Comparison of ENCODE assay signal across 13 mouse cellular contexts in the genomic region with DNA sequence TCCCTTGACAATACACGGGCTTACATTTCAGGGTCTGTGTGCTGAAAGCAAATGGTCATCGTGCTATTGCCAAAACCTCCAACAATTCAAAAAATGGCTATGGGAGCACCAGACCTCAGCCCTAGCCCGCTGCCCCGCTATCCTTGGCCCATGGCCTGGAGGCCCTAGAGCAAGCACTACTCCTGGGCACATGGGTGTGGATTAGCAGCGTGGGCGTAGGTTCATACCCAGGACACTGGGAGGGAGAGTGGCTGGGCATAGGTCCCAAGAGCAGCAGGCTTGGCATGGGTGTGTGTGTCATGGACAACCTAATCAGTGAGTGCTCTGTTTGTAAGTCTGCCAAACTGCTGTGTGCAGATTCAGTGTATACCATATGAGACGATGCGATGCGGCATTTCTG. TPM values are rescaled to one million over a fixed set of nuclear protein-coding genes. Genes with fewer than 3 reads are reported as not detected.
A peak's percentile ranks its signal among the peaks of the same experiment; 100 is the strongest.
DNase-seq lines count a peak whose midpoint lies in the region; ATAC-seq lines count a peak whose summit lies in the region.
"Had no signal": no experiment of that assay in that cellular context is flagged by ENCODE, and none has a peak within 500 bp of the region (broad histone marks: within the 10 kb centered on the region; RNA-seq: fewer than 3 reads in every experiment).

No protein-coding gene starts in this region.

- peaks cover 2% of the 10 kb centered on the region; the same call in 1 of the 2 replicates for H3K36me3 ChIP-seq in heart, embryonic 11.5 days (ENCODE audit: control insufficient read depth, insufficient read depth, low read length)
- peaks cover 7% of the 10 kb centered on the region; the same call in 1 of the 2 replicates for H3K36me3 ChIP-seq in heart, embryonic 15.5 days
- peaks cover 97% of the 10 kb centered on the region for H3K36me3 ChIP-seq in midbrain, embryonic 10.5 days
- H3K36me3 ChIP-seq in forebrain, embryonic 16.5 days (ENCODE audit: control insufficient read depth, insufficient read depth): 0 out of 2 replicates have a peak, but pooled peaks cover 2% of the 10 kb centered on the region
- H3K36me3 ChIP-seq: liver, embryonic 15.5 days had no signal

- H3K27ac ChIP-seq in heart, embryonic 11.5 days (ENCODE audit: low read depth, low read length): no peak overlapping the region
- H3K27ac ChIP-seq in heart, embryonic 15.5 days: peak overlapping the region; percentile 55
- H3K27ac ChIP-seq in midbrain, embryonic 10.5 days (replicated peaks): no peak overlapping the region
- no peak overlapping the region for H3K27ac ChIP-seq in forebrain, embryonic 16.5 days (ENCODE audit: low read length)
- H3K27ac ChIP-seq: forebrain, embryonic 13.5 days; liver, embryonic 15.5 days; neural tube, embryonic 15.5 days had no signal

- H3K4me1 ChIP-seq in heart, embryonic 11.5 days (ENCODE audit: control insufficient read depth, insufficient read depth, low read length): peaks cover 17% of the 10 kb centered on the region; the same call in 1 of the 2 replicates
- peaks cover 37% of the 10 kb centered on the region for H3K4me1 ChIP-seq in heart, embryonic 15.5 days (replicated peaks)
- H3K4me1 ChIP-seq in midbrain, embryonic 10.5 days: peaks cover 23% of the 10 kb centered on the region
- H3K4me1 ChIP-seq in forebrain, embryonic 16.5 days (replicated peaks; ENCODE audit: control insufficient read depth, insufficient read depth, low read length): no peaks in the 10 kb centered on the region
- H3K4me1 ChIP-seq: liver, embryonic 15.5 days had no signal

- no peaks in the 10 kb centered on the region for H3K9me3 ChIP-seq in heart, embryonic 11.5 days (replicated peaks; ENCODE audit: control insufficient read depth, low read length)
- H3K9me3 ChIP-seq in heart, embryonic 15.5 days (replicated peaks): no peaks in the 10 kb centered on the region
- H3K9me3 ChIP-seq in midbrain, embryonic 10.5 days (replicated peaks): no peaks in the 10 kb centered on the region
- no peaks in the 10 kb centered on the region for H3K9me3 ChIP-seq in forebrain, embryonic 16.5 days (ENCODE audit: control insufficient read depth, low read length)
- H3K9me3 ChIP-seq: forebrain, embryonic 13.5 days; liver, embryonic 15.5 days; neural tube, embryonic 15.5 days had no signal

- no peak overlapping the region for H3K9ac ChIP-seq in heart, embryonic 11.5 days (ENCODE audit: low read depth, low read length)
- H3K9ac ChIP-seq in heart, embryonic 15.5 days: no peak overlapping the region
- no peak overlapping the region for H3K9ac ChIP-seq in forebrain, embryonic 16.5 days (replicated peaks; ENCODE audit: low read depth, low read length)
- H3K9ac ChIP-seq: forebrain, embryonic 13.5 days; liver, embryonic 15.5 days; neural tube, embryonic 15.5 days had no signal

- peak; percentile 78 to 86 for DNase-seq in heart, adult 18-20 months
- peak; percentile 65 for DNase-seq in cerebellum, adult 9-10 months
- no peak for DNase-seq in midbrain, embryonic 10.5 days (ENCODE audit: low spot score)

- WGBS in heart, embryonic 11.5 days (ENCODE audit: insufficient replicate concordance): 90% methylated on average over 9 of the region's 9 CpGs
- WGBS in heart, embryonic 15.5 days: 49% methylated on average over 9 of the region's 9 CpGs
- 96% methylated on average over 9 of the region's 9 CpGs for WGBS in midbrain, embryonic 10.5 days
- WGBS in forebrain, embryonic 16.5 days: 78% methylated on average over 9 of the region's 9 CpGs

- no peak for ATAC-seq in heart, embryonic 11.5 days (replicated peaks; ENCODE audit: insufficient number of reproducible peaks, low FRiP score, low TSS enrichment)
- peak; percentile 75 for ATAC-seq in heart, embryonic 15.5 days (replicated peaks; ENCODE audit: insufficient number of reproducible peaks, insufficient read depth, low FRiP score, low read depth)
- peak; percentile 63 for ATAC-seq in megakaryocyte-erythroid progenitor cell, adult 5-6 weeks (replicated peaks; ENCODE audit: low FRiP score, low TSS enrichment, poor library complexity, severe bottlenecking)
- ATAC-seq in CD4-positive, CD25-positive, alpha-beta regulatory T cell, adult 4 months: no peak
- no peak for ATAC-seq in forebrain, embryonic 16.5 days
- ATAC-seq: forebrain, embryonic 13.5 days had no signal

- H3K4me2 ChIP-seq in heart, embryonic 11.5 days: no peak overlapping the region
- no peak overlapping the region for H3K4me2 ChIP-seq in heart, embryonic 15.5 days
- no peak overlapping the region for H3K4me2 ChIP-seq in forebrain, embryonic 16.5 days (ENCODE audit: low read length)
- H3K4me2 ChIP-seq: forebrain, embryonic 13.5 days; liver, embryonic 15.5 days; neural tube, embryonic 15.5 days had no signal

- no peak overlapping the region for H3K4me3 ChIP-seq in heart, embryonic 11.5 days (ENCODE audit: low read depth, low read length)
- no peak overlapping the region for H3K4me3 ChIP-seq in heart, embryonic 15.5 days
- no peak overlapping the region for H3K4me3 ChIP-seq in midbrain, embryonic 10.5 days
- H3K4me3 ChIP-seq in forebrain, embryonic 16.5 days (replicated peaks; ENCODE audit: low read length): no peak overlapping the region
- H3K4me3 ChIP-seq: forebrain, embryonic 13.5 days; liver, embryonic 15.5 days; neural tube, embryonic 15.5 days had no signal

- 0 out of 2 replicates have a peak, but pooled peaks cover 4% of the 10 kb centered on the region for H3K27me3 ChIP-seq in heart, embryonic 11.5 days (ENCODE audit: control insufficient read depth, insufficient read depth, low read length)
- no peaks in the 10 kb centered on the region for H3K27me3 ChIP-seq in heart, embryonic 15.5 days
- peaks cover 21% of the 10 kb centered on the region for H3K27me3 ChIP-seq in midbrain, embryonic 10.5 days (ENCODE audit: low read depth, poor library complexity, severe bottlenecking)
- H3K27me3 ChIP-seq in forebrain, embryonic 16.5 days (replicated peaks; ENCODE audit: control insufficient read depth, insufficient read depth, low read length): no peaks in the 10 kb centered on the region
- H3K27me3 ChIP-seq: neural tube, embryonic 15.5 days had no signal

RNA-seq across cellular contexts. Expression of a gene that starts 13.2 kb away (rescaled TPM):
- total RNA-seq in heart, adult 18-20 months (2021): not detected
- polyA plus RNA-seq in heart, embryonic 11.5 days (2014; fragmentation: Nextera tagmentation; extraction: Ambion mirVana): not detected in 2 replicates
- polyA plus RNA-seq in heart, embryonic 15.5 days (2015; fragmentation: Nextera tagmentation; extraction: Ambion mirVana): 0.42 TPM in 1 of 2 replicates, not detected in the other
- total RNA-seq in megakaryocyte-erythroid progenitor cell, adult 5-6 weeks (2014; fragmentation: Nextera tagmentation): not detected in 2 replicates
- not detected in 2 replicates for total RNA-seq in megakaryocyte-erythroid progenitor cell, adult 5-6 weeks (2017)
- polyA plus RNA-seq in midbrain, embryonic 10.5 days (2016; fragmentation: Nextera tagmentation; extraction: Ambion mirVana): not detected in 2 replicates
- polyA plus RNA-seq in CD4-positive, CD25-positive, alpha-beta regulatory T cell, adult 4 months (2017; shearing (Covaris generic)): not detected
- polyA plus RNA-seq in forebrain, embryonic 16.5 days (2015; fragmentation: Nextera tagmentation; extraction: Ambion mirVana): not detected in 2 replicates
- total RNA-seq: CH12.LX had no signal
- polyA plus RNA-seq: forebrain, embryonic 13.5 days; neural tube, embryonic 15.5 days; testis, adult 2 months had no signal

RNA-seq across cellular contexts. Expression of a gene that starts 25.3 kb away (rescaled TPM):
- total RNA-seq in heart, adult 18-20 months (2021): not detected
- not detected in 2 replicates for polyA plus RNA-seq in heart, embryonic 11.5 days (2014; fragmentation: Nextera tagmentation; extraction: Ambion mirVana)
- polyA plus RNA-seq in heart, embryonic 15.5 days (2015; fragmentation: Nextera tagmentation; extraction: Ambion mirVana): 0.62 TPM in 1 of 2 replicates, not detected in the other
- total RNA-seq in megakaryocyte-erythroid progenitor cell, adult 5-6 weeks (2014; fragmentation: Nextera tagmentation): not detected in 2 replicates
- total RNA-seq in megakaryocyte-erythroid progenitor cell, adult 5-6 weeks (2017): not detected in 2 replicates
- polyA plus RNA-seq in midbrain, embryonic 10.5 days (2016; fragmentation: Nextera tagmentation; extraction: Ambion mirVana): not detected in 2 replicates
- not detected for polyA plus RNA-seq in CD4-positive, CD25-positive, alpha-beta regulatory T cell, adult 4 months (2017; shearing (Covaris generic))
- polyA plus RNA-seq in forebrain, embryonic 16.5 days (2015; fragmentation: Nextera tagmentation; extraction: Ambion mirVana): 0.60 and 0.63 TPM in 2 replicates
- total RNA-seq: CH12.LX had no signal
- polyA plus RNA-seq: forebrain, embryonic 13.5 days; liver, embryonic 15.5 days; neural tube, embryonic 15.5 days had no signal

RNA-seq across cellular contexts. Expression of a gene that starts 53.9 kb away (rescaled TPM):
- total RNA-seq in heart, adult 18-20 months (2021): not detected
- not detected in 2 replicates for polyA plus RNA-seq in heart, embryonic 11.5 days (2014; fragmentation: Nextera tagmentation; extraction: Ambion mirVana)
- 0.30 and 2.2 TPM in 2 replicates for polyA plus RNA-seq in heart, embryonic 15.5 days (2015; fragmentation: Nextera tagmentation; extraction: Ambion mirVana)
- not detected in 2 replicates for total RNA-seq in megakaryocyte-erythroid progenitor cell, adult 5-6 weeks (2014; fragmentation: Nextera tagmentation)
- not detected in 2 replicates for total RNA-seq in megakaryocyte-erythroid progenitor cell, adult 5-6 weeks (2017)
- polyA plus RNA-seq in midbrain, embryonic 10.5 days (2016; fragmentation: Nextera tagmentation; extraction: Ambion mirVana): not detected in 2 replicates
- polyA plus RNA-seq in CD4-positive, CD25-positive, alpha-beta regulatory T cell, adult 4 months (2017; shearing (Covaris generic)): not detected
- 0.30 TPM in 1 of 2 replicates, not detected in the other for polyA plus RNA-seq in forebrain, embryonic 16.5 days (2015; fragmentation: Nextera tagmentation; extraction: Ambion mirVana)
- polyA plus RNA-seq: forebrain, embryonic 13.5 days had no signal

Comparison
In these comparisons a context has a peak if more than half of its experiments do, and no peak if none do; other contexts are left out.
1. ATAC-seq: peak in heart, embryonic 15.5 days (single experiment) and megakaryocyte-erythroid progenitor cell, adult 5-6 weeks (single experiment); none in heart, embryonic 11.5 days (single experiment), CD4-positive, CD25-positive, alpha-beta regulatory T cell, adult 4 months (single experiment) and forebrain, embryonic 16.5 days (single experiment).